Mouse (Mus musculus) heart, embryonic 14.5 days (tissue): ENCODE measurements around the gene Ccdc154. TPM values are rescaled to one million over a fixed set of nuclear protein-coding genes. Genes with fewer than 3 reads are reported as not detected.
A peak's percentile ranks its signal among the peaks of the same experiment; 100 is the strongest.
"Not testable (repeated sequence)": the region's sequence is repeated elsewhere in the genome, so short reads cannot be mapped to it uniquely, and the experiment has no call there.

Source experiments
- ATAC-seq: fragments of 200-750 bp; cut with Nextera tagmentation; 2 replicates; pipeline ENCODE4 v1.8.0; 2017; ENCODE audit warnings: low read depth, moderate TSS enrichment; ENCODE audit not compliant: insufficient number of reproducible peaks, insufficient read depth, low FRiP score
- H3K27ac ChIP-seq, 2 experiments: fragments of 200-500 bp in 1 of 2; fragments of 300-500 bp in 1 of 2; sonication (generic) in 1 of 2; replicated peaks in 1 of 2; 2 replicates each; pipeline ENCODE4 v1.5.1; 2012 to 2014; ENCODE audit warnings: low read depth in 2 of 2, low read length in 2 of 2, control low read depth in 1 of 2, mild to moderate bottlenecking in 1 of 2, mixed read lengths in 1 of 2; ENCODE audit not compliant: control insufficient read depth in 1 of 2, insufficient read depth in 1 of 2
- H3K27me3 ChIP-seq: fragments of 300-500 bp; sonication (generic); 2 replicates; pipeline ENCODE4 v1.6.1; 2014; ENCODE audit warnings: mild to moderate bottlenecking, low read length, control low read depth; ENCODE audit not compliant: control insufficient read depth, insufficient read depth
- H3K36me3 ChIP-seq: fragments of 300-500 bp; sonication (generic); 2 replicates; pipeline ENCODE4 v1.6.1; 2014; ENCODE audit warnings: mild to moderate bottlenecking, control low read depth, low read length, mixed read lengths; ENCODE audit not compliant: control insufficient read depth, insufficient read depth
- H3K4me1 ChIP-seq, 2 experiments: fragments of 200-500 bp in 1 of 2; fragments of 300-500 bp in 1 of 2; sonication (generic) in 1 of 2; 2 replicates each; pipeline ENCODE4 v1.6.1; 2012 to 2014; ENCODE audit warnings: low read length in 2 of 2, control low read depth in 1 of 2, mixed read lengths in 1 of 2; ENCODE audit not compliant: control insufficient read depth in 2 of 2, insufficient read depth in 2 of 2
- H3K4me2 ChIP-seq: fragments of 300-500 bp; sonication (generic); 2 replicates; pipeline ENCODE4 v1.6.1; 2014; ENCODE audit warnings: mild to moderate bottlenecking, low read length
- H3K4me3 ChIP-seq, 2 experiments: fragments of 200-500 bp in 1 of 2; fragments of 300-500 bp in 1 of 2; sonication (generic) in 1 of 2; 2 replicates each; pipeline ENCODE4 v1.5.1; 2012 to 2014; ENCODE audit warnings: low read length in 2 of 2, mild to moderate bottlenecking in 2 of 2, control low read depth in 1 of 2, low read depth in 1 of 2, moderate library complexity in 1 of 2; ENCODE audit not compliant: control insufficient read depth in 1 of 2, insufficient read depth in 1 of 2
- H3K9ac ChIP-seq: fragments of 300-500 bp; sonication (generic); 2 replicates; pipeline ENCODE4 v1.6.1; 2014; ENCODE audit warnings: mild to moderate bottlenecking, low read length
- H3K9me3 ChIP-seq: fragments of 300-500 bp; sonication (generic); 2 replicates; pipeline ENCODE4 v1.6.1; 2016; ENCODE audit warnings: low read length, control low read depth; ENCODE audit not compliant: control insufficient read depth
- WGBS: fragments of 180-500 bp; shearing (Covaris S2); extraction: QIAGEN DNeasy Blood & Tissue Kit; methylation state at CpG from one replicate; pipeline ENCODE4 v1.1.7; 2014; 5-methylcytosine and 5-hydroxymethylcytosine counted together
- polyA plus RNA-seq: library from polyadenylated mRNA; unstranded; fragments of >200 nt; fragmentation: Nextera tagmentation; extraction: Ambion mirVana; gene quantifications from 2 replicates; pipeline ENCODE4 v1.2.1, GENCODE M21; 2014

Gene Ccdc154
- polyA plus RNA-seq = not detected in 2 replicates

- Histone ChIP-seq H3K4me2 (no peak within 1 kb of the TSS), H3K9me3 (no peaks in the 10 kb centered on the region), H3K27me3 (no peaks in the 10 kb centered on the region), H3K4me1 (no peaks in the 10 kb centered on the region), H3K36me3 (peaks cover 38% of the 10 kb centered on the region), H3K4me3 (no peak within 1 kb of the TSS), H3K9ac (no peak within 1 kb of the TSS), H3K27ac (no peak within 1 kb of the TSS)
- no peak for ATAC-seq
- 94% methylated on average over 1 of the region's 1 CpGs for WGBS
Observed at GRCm38 (mm10) chr17:25162161-25162560, at the start of gene Ccdc154. Gene Ccdc154 (plus strand): TSS chr17:25162461.

GRCm38 (mm10) chr17:25114908-25115645, 47.2 kb upstream of the Ccdc154 start:
- peaks cover 23% of the 10 kb centered on the region for H3K36me3 ChIP-seq
- peak overlapping the region; percentile 53 to 69 for H3K4me3 ChIP-seq
- peaks cover 11 to 18% of the 10 kb centered on the region in 2 experiments for H3K4me1 ChIP-seq
- no peaks in the 10 kb centered on the region for H3K9me3 ChIP-seq
- H3K27ac ChIP-seq = peak overlapping the region; percentile 92 to 93
- ATAC-seq = peak; percentile 33; the same call in 1 of the 2 replicates
- peak overlapping the region; percentile 99 for H3K4me2 ChIP-seq
- H3K27me3 ChIP-seq = no peaks in the 10 kb centered on the region
- H3K9ac ChIP-seq = peak overlapping the region; percentile 84
- WGBS = 10% methylated on average over 23 of the region's 23 CpGs

GRCm38 (mm10) chr17:25115664-25116432, 46.4 kb upstream of the Ccdc154 start, which contains the start of gene Telo2:
Gene Telo2 (minus strand): TSS chr17:25115967.
- peak within 1 kb of the TSS; percentile 92 to 93 for H3K27ac ChIP-seq
- peaks cover 11 to 18% of the 10 kb centered on the region in 2 experiments for H3K4me1 ChIP-seq
- H3K36me3 ChIP-seq = peaks cover 15% of the 10 kb centered on the region
- H3K27me3 ChIP-seq = no peaks in the 10 kb centered on the region
- H3K4me2 ChIP-seq = peak within 1 kb of the TSS; percentile 99
- no peaks in the 10 kb centered on the region for H3K9me3 ChIP-seq
- H3K9ac ChIP-seq = peak within 1 kb of the TSS; percentile 84
- ATAC-seq = peak; percentile 90
- 4% methylated on average over 40 of the region's 40 CpGs for WGBS
- peak within 1 kb of the TSS; percentile 53 to 69 for H3K4me3 ChIP-seq

DNA sequence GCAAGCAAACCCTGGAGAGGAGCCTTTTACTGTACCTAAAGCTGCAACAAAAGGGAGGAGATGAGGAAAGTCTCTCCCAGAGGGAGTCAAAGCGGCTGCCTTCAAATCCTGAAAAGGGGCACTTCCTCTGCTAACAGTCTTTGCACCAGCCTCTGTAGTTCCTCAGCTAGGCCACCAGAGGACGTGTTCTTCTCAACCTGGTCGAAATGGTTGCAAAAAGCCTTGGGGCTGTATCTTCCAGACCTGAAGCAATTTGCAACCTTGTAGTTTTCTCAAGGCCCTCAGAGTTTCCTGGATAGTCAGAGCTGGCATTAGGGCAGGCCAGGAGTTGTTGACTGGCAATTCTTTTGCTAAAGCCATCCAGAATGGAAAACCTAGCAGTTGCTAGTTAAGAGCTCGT, 45.0 kb upstream of the Ccdc154 start:
- H3K27me3 ChIP-seq = no peaks in the 10 kb centered on the region
- no peak for ATAC-seq
- peaks cover 8% of the 10 kb centered on the region; the same call in 1 of the 2 replicates for H3K36me3 ChIP-seq
- no peak overlapping the region for H3K9ac ChIP-seq
- no peak overlapping the region for H3K27ac ChIP-seq
- H3K4me2 ChIP-seq = no peak overlapping the region
- no peak overlapping the region for H3K4me3 ChIP-seq
- H3K4me1 ChIP-seq = peaks cover 11 to 12% of the 10 kb centered on the region in 2 experiments
- no peaks in the 10 kb centered on the region for H3K9me3 ChIP-seq
- 38% methylated on average over 4 of the region's 4 CpGs for WGBS

GRCm38 (mm10) chr17:25120406-25120805, 41.9 kb upstream of the Ccdc154 start, which contains the start of gene Ptx4:
Gene Ptx4 (plus strand): TSS chr17:25120760.
- Histone ChIP-seq H3K4me3 (no peak within 1 kb of the TSS), H3K9ac (no peak within 1 kb of the TSS), H3K9me3 (no peaks in the 10 kb centered on the region), H3K4me1 (peaks cover 0 to 3% of the 10 kb centered on the region in 2 experiments; a peak in 2 of 4 replicates), H3K4me2 (no peak within 1 kb of the TSS), H3K36me3 (no peaks in the 10 kb centered on the region), H3K27me3 (no peaks in the 10 kb centered on the region), H3K27ac (no peak within 1 kb of the TSS)
- ATAC-seq = no peak
- WGBS = 25% methylated on average over 3 of the region's 3 CpGs

DNA sequence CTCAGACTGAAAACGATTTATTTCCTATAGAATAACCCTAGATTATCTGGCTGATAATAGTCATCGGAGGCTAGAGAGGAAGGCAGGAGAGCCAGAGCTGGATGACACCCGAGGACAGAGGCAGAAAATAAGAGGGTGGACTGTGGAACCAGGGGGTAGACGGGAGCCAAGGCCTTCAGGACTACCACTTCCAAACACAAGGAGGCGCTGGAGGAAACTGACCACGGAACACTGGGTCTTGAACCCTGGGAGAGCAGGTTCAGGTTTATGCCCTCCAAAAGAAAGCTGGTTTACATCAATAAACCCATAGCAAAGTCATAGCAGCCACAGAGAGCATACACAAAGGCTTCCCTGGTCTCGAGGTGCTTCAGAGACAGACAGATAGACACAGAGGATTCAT, 38.3 kb upstream of the Ccdc154 start:
- Histone ChIP-seq H3K4me3 (no peak overlapping the region), H3K4me2 (no peak overlapping the region), H3K27me3 (no peaks in the 10 kb centered on the region), H3K27ac (no peak overlapping the region), H3K4me1 (no peaks in the 10 kb centered on the region), H3K9ac (no peak overlapping the region), H3K36me3 (no peaks in the 10 kb centered on the region), H3K9me3 (no peaks in the 10 kb centered on the region)
- ATAC-seq = no peak
- WGBS = 35% methylated on average over 7 of the region's 7 CpGs

- H3K27me3 ChIP-seq, H3K4me1 ChIP-seq, H3K9me3 ChIP-seq, H3K4me2 ChIP-seq, H3K36me3 ChIP-seq, ATAC-seq, H3K4me3 ChIP-seq, H3K9ac ChIP-seq, H3K27ac ChIP-seq: not testable (repeated sequence)
- WGBS = 60% methylated on average over 3 of the region's 3 CpGs
Observed at GRCm38 (mm10) chr17:25125442-25126060, 36.7 kb upstream of the Ccdc154 start.
